Mouse (Mus musculus) spleen, adult 2 months (tissue): ENCODE data around the gene Tomm70a. TPM values are rescaled to one million over a fixed set of nuclear protein-coding genes. Genes with fewer than 3 reads are reported as not detected.
A peak's percentile ranks its signal among the peaks of the same experiment; 100 is the strongest.

ENCODE experiments used
- DNase-seq, 2 experiments: peaks; one replicate each; pipeline versions ENCODE4 v3.0.0 to v3.0.0-alpha.2; 2012 to 2021; ENCODE audit warnings: low spot score in 2 of 2, low read depth in 1 of 2
- H3K27ac ChIP-seq: fragments of 200-500 bp; 2 replicates; pipeline ENCODE4 v1.5.1; 2012; ENCODE audit warnings: low read length, inconsistent platforms; ENCODE audit not compliant: insufficient read depth
- H3K27me3 ChIP-seq: fragments of 200-500 bp; 2 replicates; pipeline ENCODE4 v1.6.1; 2012; ENCODE audit warnings: mild to moderate bottlenecking, moderate library complexity, low read length, inconsistent platforms; ENCODE audit not compliant: control insufficient read depth, insufficient read depth
- H3K36me3 ChIP-seq: fragments of 200-500 bp; 2 replicates; pipeline ENCODE4 v1.6.1; 2012; ENCODE audit warnings: mild to moderate bottlenecking, low read length, inconsistent platforms; ENCODE audit not compliant: control insufficient read depth, insufficient read depth
- H3K4me1 ChIP-seq: fragments of 200-500 bp; 2 replicates; pipeline ENCODE4 v1.6.1; 2011; ENCODE audit warnings: inconsistent platforms; ENCODE audit not compliant: control insufficient read depth, insufficient read depth, insufficient read length
- H3K4me3 ChIP-seq: fragments of 200-500 bp; 2 replicates; pipeline ENCODE4 v1.5.1; 2011; ENCODE audit warnings: mild to moderate bottlenecking, inconsistent platforms; ENCODE audit not compliant: insufficient read depth, insufficient read length; ENCODE audit errors: extremely low read depth
- CTCF ChIP-seq: fragments of 200-500 bp; IDR thresholded peaks from 2 replicates; pipeline ENCODE4 v1.5.1; 2011; ENCODE audit warnings: mild to moderate bottlenecking, inconsistent platforms; ENCODE audit not compliant: insufficient read depth, insufficient read length, insufficient replicate concordance; ENCODE audit errors: extremely low read depth
- POLR2A ChIP-seq: fragments of 200-500 bp; IDR thresholded peaks from 2 replicates; pipeline ENCODE4 v1.6.1; 2011; ENCODE audit warnings: low read depth, low read length, inconsistent platforms
- WGBS: fragments of 180-500 bp; shearing (Covaris S2); methylation state at CpG from one replicate; pipeline ENCODE4 v1.1.7; 2018; 5-methylcytosine and 5-hydroxymethylcytosine counted together
- polyA plus RNA-seq: library from polyadenylated mRNA; depleted of rRNA; stranded (reverse); fragments of >200 nt; gene quantifications from 2 replicates; pipeline ENCODE4 v1.2.3, GENCODE M21; 2012

Gene Tomm70a
- polyA plus RNA-seq, 1 experiment: 5.6 TPM

DNA sequence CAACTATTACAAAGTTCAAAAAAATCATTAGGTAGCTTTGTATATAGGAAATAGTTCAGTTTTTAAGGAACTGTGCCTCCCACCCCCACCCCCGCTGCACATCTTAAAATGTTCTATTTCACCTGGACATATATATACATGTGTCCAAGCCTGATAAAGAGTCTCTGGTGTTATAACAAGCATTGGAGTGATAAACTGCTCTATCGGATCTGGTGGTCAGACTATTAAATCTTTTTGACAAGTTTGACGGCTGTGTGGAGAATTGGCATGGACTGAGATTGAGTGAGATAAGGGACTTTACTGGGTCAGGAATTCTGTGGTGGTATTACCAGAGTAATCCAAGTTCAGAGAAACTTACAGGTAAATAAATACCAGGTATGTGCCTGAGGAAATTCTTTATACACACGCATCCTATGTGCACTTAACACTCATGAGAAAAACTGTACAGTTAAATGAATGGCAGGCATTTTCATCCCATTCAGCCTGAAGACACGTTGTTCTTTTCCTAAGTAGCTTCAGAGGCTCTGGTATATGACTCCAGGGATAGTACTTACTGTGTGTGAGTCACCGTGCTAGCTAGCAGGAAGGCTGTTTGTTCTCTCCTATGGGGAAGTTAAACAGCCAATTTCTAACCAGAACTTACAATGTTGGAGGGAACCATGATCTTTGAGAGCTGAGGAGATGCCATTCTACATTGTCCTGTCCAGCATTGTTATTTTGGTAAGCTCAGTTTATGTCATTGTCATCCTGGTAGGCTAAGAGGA is 1.4 kb downstream of the Tomm70a start:
- TF ChIP-seq POLR2A (no peak), CTCF (no peak)
- peaks cover 2% of the 10 kb centered on the region for H3K4me1 ChIP-seq
- peak overlapping the region; percentile 4; the same call in 1 of the 2 replicates for H3K4me3 ChIP-seq
- 16% methylated on average over 6 of the region's 6 CpGs for WGBS
- no peaks in the 10 kb centered on the region for H3K27me3 ChIP-seq
- no peak overlapping the region for H3K27ac ChIP-seq
- H3K36me3 ChIP-seq: no peaks in the 10 kb centered on the region
- DNase-seq: no peak

DNA sequence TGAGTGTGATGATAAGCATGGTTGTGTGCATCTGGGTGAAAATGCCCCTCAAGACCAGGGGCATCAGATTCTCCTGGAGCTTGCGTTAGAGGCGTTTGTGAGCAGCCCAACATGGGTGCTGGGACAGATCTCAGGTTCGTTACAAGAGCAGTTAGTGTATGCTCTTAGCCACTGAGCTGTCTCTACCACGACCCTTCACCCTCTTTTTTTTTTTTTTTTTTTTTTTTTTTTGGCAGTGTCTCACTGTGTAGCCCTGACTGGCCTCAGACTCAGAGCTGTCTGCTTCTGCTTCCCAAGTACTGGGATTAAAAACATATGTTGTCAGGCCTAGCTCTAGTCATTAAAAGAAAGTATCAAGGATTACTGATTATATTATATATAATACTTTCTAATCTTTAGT is 4.8 kb downstream of the Tomm70a start:
- TF ChIP-seq CTCF (no peak), POLR2A (no peak)
- no peak overlapping the region for H3K27ac ChIP-seq
- 67% methylated on average over 4 of the region's 4 CpGs for WGBS
- peaks cover 5% of the 10 kb centered on the region for H3K4me1 ChIP-seq
- H3K27me3 ChIP-seq: no peaks in the 10 kb centered on the region
- no peaks in the 10 kb centered on the region for H3K36me3 ChIP-seq
- H3K4me3 ChIP-seq: no peak overlapping the region
- no peak for DNase-seq

DNA sequence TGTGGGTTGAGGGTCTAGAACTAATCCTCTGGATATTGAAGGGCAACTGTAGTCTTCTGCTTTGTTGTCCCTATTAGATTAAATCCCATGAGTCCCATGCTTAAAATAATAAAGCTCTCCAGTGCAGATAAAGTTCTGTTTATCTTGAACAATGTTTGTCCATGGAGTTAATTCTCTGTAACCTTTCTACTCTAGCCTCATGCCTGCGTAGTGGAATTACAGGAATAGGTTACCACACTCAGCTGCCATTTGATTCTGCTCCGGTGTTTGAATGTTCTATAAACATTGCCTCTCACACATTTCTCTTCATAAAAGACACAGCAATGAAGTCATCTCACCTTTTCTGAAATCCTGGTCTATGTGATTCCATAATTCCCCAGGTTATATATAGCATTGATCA is 6.3 kb downstream of the Tomm70a start:
- Histone ChIP-seq H3K27ac (no peak overlapping the region), H3K27me3 (no peaks in the 10 kb centered on the region), H3K4me3 (no peak overlapping the region), H3K36me3 (no peaks in the 10 kb centered on the region), H3K4me1 (peaks cover 5% of the 10 kb centered on the region)
- TF ChIP-seq POLR2A (no peak), CTCF (no peak)
- DNase-seq: no peak
- 94% methylated on average over 2 of the region's 2 CpGs for WGBS

DNA sequence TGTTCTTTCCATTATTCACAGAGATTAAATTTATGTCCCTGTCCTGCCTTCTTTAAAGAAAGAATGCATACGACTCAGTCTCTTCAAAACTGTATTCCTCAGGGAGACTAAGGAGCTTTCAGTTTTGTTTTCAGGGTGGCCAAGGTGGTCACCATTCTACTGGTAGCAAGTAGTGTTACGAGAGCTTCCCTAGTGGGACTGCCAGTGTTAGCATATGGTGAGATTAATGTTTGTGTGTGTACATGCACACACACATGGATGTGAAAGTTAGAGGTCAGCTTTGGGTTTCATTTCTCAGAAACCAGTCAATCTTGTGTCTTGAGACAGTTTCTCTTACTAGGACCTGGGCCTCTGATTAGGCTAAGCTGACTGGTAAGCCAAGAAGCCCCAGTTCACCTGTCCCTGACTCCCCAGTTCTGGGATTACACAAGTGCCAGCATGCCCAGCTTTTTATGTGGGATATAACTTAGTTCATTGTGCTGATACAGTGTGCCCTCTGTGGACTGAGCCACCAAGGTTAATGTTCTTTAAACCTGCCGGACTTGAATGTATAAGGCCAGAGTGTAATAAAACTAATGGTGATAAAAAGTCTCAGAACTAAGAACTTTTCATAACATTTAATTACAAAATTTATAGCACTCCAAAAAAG is 9.4 kb downstream of the Tomm70a start:
- no peak overlapping the region for H3K4me3 ChIP-seq
- 42% methylated on average over 3 of the region's 3 CpGs for WGBS
- no peak for DNase-seq
- peaks cover 4% of the 10 kb centered on the region for H3K36me3 ChIP-seq
- no peak for TF ChIP-seq CTCF
- no peak for TF ChIP-seq POLR2A
- no peaks in the 10 kb centered on the region for H3K27me3 ChIP-seq
- H3K4me1 ChIP-seq: peaks cover 5% of the 10 kb centered on the region; the same call in 1 of the 2 replicates
- peak overlapping the region; percentile 64 for H3K27ac ChIP-seq

DNA sequence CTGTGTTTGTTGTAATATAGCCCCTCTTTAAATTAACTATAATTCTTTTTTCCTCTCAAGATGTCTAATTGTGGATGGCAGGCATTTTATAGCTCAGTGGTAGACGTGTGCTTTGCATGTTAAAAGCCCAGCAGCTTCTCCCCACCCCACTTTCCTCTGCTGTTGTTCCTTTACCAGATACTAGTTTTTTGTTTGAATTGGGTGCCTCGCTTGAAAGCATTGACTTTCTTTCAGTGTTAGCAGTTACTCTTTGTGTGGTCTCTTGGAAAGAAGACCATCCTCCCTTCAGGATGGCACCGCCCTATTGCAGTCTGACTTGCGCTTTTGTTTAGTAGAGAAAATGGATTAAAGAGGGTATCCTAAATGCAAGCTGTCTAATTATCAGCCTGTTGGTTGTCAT is 10.0 kb downstream of the Tomm70a start:
- 87% methylated on average over 4 of the region's 4 CpGs for WGBS
- no peak for TF ChIP-seq CTCF
- no peak for TF ChIP-seq POLR2A
- no peak for DNase-seq
- Histone ChIP-seq H3K27ac (no peak overlapping the region), H3K4me1 (peaks cover 5% of the 10 kb centered on the region; the same call in 1 of the 2 replicates), H3K36me3 (peaks cover 4% of the 10 kb centered on the region), H3K27me3 (no peaks in the 10 kb centered on the region), H3K4me3 (no peak overlapping the region)

DNA sequence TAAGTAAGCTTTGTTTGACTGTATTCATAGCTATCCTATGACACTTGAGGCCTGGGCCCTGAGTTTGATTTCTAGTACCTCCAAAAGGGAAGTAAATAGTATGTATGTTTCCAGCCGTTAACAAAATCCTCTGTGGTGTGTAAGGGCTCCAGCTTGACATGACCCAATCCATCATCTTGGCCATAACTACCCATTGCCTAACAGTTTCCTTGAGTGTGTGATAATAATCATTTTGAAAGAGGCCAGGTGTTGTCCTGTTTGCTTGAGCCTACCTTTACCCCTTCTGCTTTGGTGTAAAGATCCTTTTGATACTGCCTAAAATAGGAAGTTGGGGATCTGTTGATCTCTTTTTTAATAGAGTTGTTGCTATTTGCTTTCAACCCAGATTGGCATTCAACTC is 10.8 kb downstream of the Tomm70a start:
- H3K36me3 ChIP-seq: peaks cover 6% of the 10 kb centered on the region

DNA sequence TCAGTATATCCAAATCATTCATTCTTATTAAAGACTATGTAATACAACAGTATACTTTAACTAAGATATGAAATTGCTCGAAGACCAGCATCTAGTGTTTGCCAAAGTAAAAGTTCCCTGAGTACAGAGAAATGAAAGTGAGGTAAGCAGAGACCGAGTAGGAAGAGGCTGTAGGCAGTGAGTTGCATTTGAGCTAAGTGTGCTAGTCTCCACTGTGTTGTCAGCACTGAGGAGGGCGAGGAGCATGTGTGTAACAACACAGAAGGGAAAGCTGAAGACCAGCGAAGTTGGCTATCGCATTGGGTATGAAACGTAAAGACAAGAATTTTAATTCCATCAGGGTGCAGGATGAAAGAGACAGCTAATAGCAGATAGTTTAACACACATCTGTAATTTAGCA is 12.1 kb downstream of the Tomm70a start:
- TF ChIP-seq POLR2A: no peak
- no peak for TF ChIP-seq CTCF
- DNase-seq: no peak
- H3K4me1 ChIP-seq: peaks cover 5% of the 10 kb centered on the region; the same call in 1 of the 2 replicates
- WGBS: 92% methylated on average over 6 of the region's 6 CpGs
- H3K27me3 ChIP-seq: no peaks in the 10 kb centered on the region
- H3K36me3 ChIP-seq: peaks cover 11% of the 10 kb centered on the region
- H3K27ac ChIP-seq: no peak overlapping the region
- H3K4me3 ChIP-seq: no peak overlapping the region

More for the DNA sequence above, 10.8 kb downstream of the Tomm70a start:
- WGBS: 42% methylated on average over 1 of the region's 1 CpGs
- no peak for DNase-seq
- H3K4me1 ChIP-seq: peaks cover 5% of the 10 kb centered on the region; the same call in 1 of the 2 replicates
- H3K27ac ChIP-seq: no peak overlapping the region
- no peak for TF ChIP-seq CTCF
- no peaks in the 10 kb centered on the region for H3K27me3 ChIP-seq
- H3K4me3 ChIP-seq: no peak overlapping the region
